Mouse (Mus musculus): ENCODE data around the gene Fra10ac1. TPM values are rescaled to one million over a fixed set of nuclear protein-coding genes. Genes with fewer than 3 reads are reported as not detected.

The Fra10ac1 gene
- 17.1 TPM for polyA plus RNA-seq (2017; shearing (Covaris generic))

GRCm38 (mm10) chr19:38223905-38224684, at the start of gene Fra10ac1:
Gene Fra10ac1, minus strand, starts transcription at chr19:38224156.

GRCm38 (mm10) chr19:38264505-38265500, 40.8 kb upstream of the Fra10ac1 start, which contains the start of gene Lgi1:
Gene Lgi1, plus strand, starts transcription at chr19:38264536.

Other genes with a start within 250 kb of the Fra10ac1 start
- gene Myof, start 180.6 kb downstream of the Fra10ac1 start, polyA plus RNA-seq (2017; shearing (Covaris generic)): 0.14 TPM
- 2.7 TPM for gene Cep55, start 169.1 kb downstream of the Fra10ac1 start, polyA plus RNA-seq (2017; shearing (Covaris generic))
- gene Ffar4, start 127.1 kb downstream of the Fra10ac1 start, polyA plus RNA-seq (2017; shearing (Covaris generic)): not detected
- gene Rbp4, start 98.9 kb downstream of the Fra10ac1 start, polyA plus RNA-seq (2017; shearing (Covaris generic)): not detected
- not detected for gene Pde6c, start 91.4 kb downstream of the Fra10ac1 start, polyA plus RNA-seq (2017; shearing (Covaris generic))
- not detected for gene Lgi1, start 40.4 kb upstream of the Fra10ac1 start, polyA plus RNA-seq (2017; shearing (Covaris generic))
- 2.5 TPM for gene Slc35g1, start 171.8 kb upstream of the Fra10ac1 start, polyA plus RNA-seq (2017; shearing (Covaris generic))